Mouse (Mus musculus) limb, embryonic 14.5 days (tissue): ENCODE measurements at regions not wholly inside any gene's neighbourhood (a gene's known extent, or its start where the extent isn't known, plus 50 kb on each side); places are given as distances from the start of the nearest gene placed in this dataset.

Experiments used
- ATAC-seq: fragments of 200-750 bp; cut with Nextera tagmentation; 2 replicates; pipeline ENCODE4 v1.8.0; 2017; ENCODE audit warnings: low read depth, moderate number of reproducible peaks, moderate TSS enrichment; ENCODE audit not compliant: low FRiP score
- DNase-seq: peaks from one replicate; pipeline ENCODE4 v3.0.0-alpha.2; 2015; ENCODE audit warnings: low spot score
- H3K27ac ChIP-seq: fragments of 300-500 bp; sonication (generic); replicated peaks from 2 replicates; pipeline ENCODE4 v1.5.1; 2014; ENCODE audit warnings: low read depth, mild to moderate bottlenecking, low read length, moderate library complexity, mixed read lengths
- H3K27me3 ChIP-seq: fragments of 300-500 bp; sonication (generic); 2 replicates; pipeline ENCODE4 v1.6.1; 2014; ENCODE audit warnings: low read length, mixed read lengths; ENCODE audit not compliant: control insufficient read depth, insufficient read depth
- H3K36me3 ChIP-seq: fragments of 300-500 bp; sonication (generic); 2 replicates; pipeline ENCODE4 v1.6.1; 2014; ENCODE audit warnings: mild to moderate bottlenecking, low read length, moderate library complexity, mixed read lengths; ENCODE audit not compliant: control insufficient read depth, insufficient read depth
- H3K4me1 ChIP-seq: fragments of 300-500 bp; sonication (generic); 2 replicates; pipeline ENCODE4 v1.6.1; 2014; ENCODE audit warnings: antibody characterized with exemption, low read length, mixed read lengths; ENCODE audit not compliant: control insufficient read depth, insufficient read depth
- H3K4me2 ChIP-seq: fragments of 300-500 bp; sonication (generic); replicated peaks from 2 replicates; pipeline ENCODE4 v1.6.1; 2014; ENCODE audit warnings: low read depth, mild to moderate bottlenecking, low read length, moderate library complexity; ENCODE audit not compliant: severe bottlenecking
- H3K4me3 ChIP-seq: fragments of 300-500 bp; sonication (generic); replicated peaks from 2 replicates; pipeline ENCODE4 v1.5.1; 2014; ENCODE audit warnings: low read length
- H3K9ac ChIP-seq: fragments of 300-500 bp; sonication (generic); 2 replicates; pipeline ENCODE4 v1.6.1; 2014; ENCODE audit warnings: mild to moderate bottlenecking, low read depth, low read length, moderate library complexity; ENCODE audit not compliant: severe bottlenecking
- H3K9me3 ChIP-seq: fragments of 300-500 bp; sonication (generic); 2 replicates; pipeline ENCODE4 v1.6.1; 2016; ENCODE audit warnings: low read length; ENCODE audit not compliant: control insufficient read depth
- POLR2A ChIP-seq: fragments of 200-500 bp; IDR thresholded peaks from 2 replicates; pipeline ENCODE4 v1.8.0; 2012; ENCODE audit warnings: inconsistent platforms, mild to moderate bottlenecking, moderate library complexity, borderline replicate concordance; ENCODE audit not compliant: insufficient read depth, insufficient read length; ENCODE audit errors: extremely low read depth
- WGBS: fragments of 180-500 bp; shearing (Covaris S2); extraction: QIAGEN DNeasy Blood & Tissue Kit; methylation state at CpG from one replicate; pipeline ENCODE4 v1.1.7; 2014; 5-methylcytosine and 5-hydroxymethylcytosine counted together

GRCm38 (mm10) chr14:24999008-24999572, 459.9 kb upstream of the Zmiz1 start:
- no peak for DNase-seq
- Histone ChIP-seq H3K4me2 (no peak overlapping the region), H3K9ac (no peak overlapping the region), H3K36me3 (no peaks in the 10 kb centered on the region), H3K9me3 (no peaks in the 10 kb centered on the region), H3K27me3 (no peaks in the 10 kb centered on the region), H3K27ac (0 out of 2 replicates have a peak overlapping the region, but pooled peaks have one; percentile 3), H3K4me3 (no peak overlapping the region), H3K4me1 (peaks cover 36% of the 10 kb centered on the region)
- no peak for ATAC-seq
- TF ChIP-seq POLR2A = no peak
- 44% methylated on average over 3 of the region's 3 CpGs for WGBS

DNA sequence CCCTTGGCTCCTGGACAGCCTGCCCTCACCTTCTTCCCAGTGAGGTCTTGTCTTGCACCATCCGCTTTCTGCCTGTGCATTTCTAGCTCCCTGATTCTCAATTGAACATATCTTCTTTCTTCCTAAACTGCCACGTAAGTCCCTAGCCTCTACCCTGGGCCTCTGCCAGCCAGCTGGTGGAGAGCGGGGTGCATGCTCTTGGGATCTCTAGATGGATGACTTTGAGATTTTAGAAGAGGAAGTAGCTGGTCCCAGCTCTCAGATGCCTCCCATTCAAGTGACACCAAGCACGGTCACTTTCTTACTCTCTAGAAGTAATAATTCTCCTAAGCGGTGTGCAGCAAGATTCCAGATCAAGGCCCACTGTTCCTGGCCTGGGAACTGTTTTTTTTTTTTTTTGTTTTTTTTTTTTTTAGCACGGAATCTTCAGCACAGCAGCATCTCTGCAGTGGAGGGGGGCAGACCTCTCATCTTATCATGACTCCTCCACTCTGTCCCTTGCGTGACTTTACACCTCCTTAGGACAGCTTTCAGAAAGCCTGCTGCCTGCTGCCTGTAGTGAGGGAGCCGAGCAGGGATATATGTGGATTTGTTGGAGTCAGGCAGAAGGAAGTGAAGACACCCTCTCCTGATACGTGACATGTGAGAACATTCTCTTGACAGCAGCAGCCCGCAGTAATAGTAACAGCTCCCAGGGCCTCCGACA, 453.6 kb upstream of the Zmiz1 start:
- Histone ChIP-seq H3K4me2 (no peak overlapping the region), H3K4me1 (peaks cover 7% of the 10 kb centered on the region), H3K9ac (no peak overlapping the region), H3K27me3 (no peaks in the 10 kb centered on the region), H3K27ac (no peak overlapping the region), H3K4me3 (no peak overlapping the region), H3K36me3 (no peaks in the 10 kb centered on the region), H3K9me3 (no peaks in the 10 kb centered on the region)
- 71% methylated on average over 11 of the region's 11 CpGs for WGBS
- ATAC-seq (no peak), DNase-seq (no peak)
- no peak for TF ChIP-seq POLR2A

- 71% methylated on average over 3 of the region's 3 CpGs for WGBS
- no peak overlapping the region for H3K4me2 ChIP-seq
- H3K9ac ChIP-seq = no peak overlapping the region
- no peak overlapping the region for H3K4me3 ChIP-seq
- H3K27ac ChIP-seq = no peak overlapping the region
- ATAC-seq (no peak), DNase-seq (no peak)
- H3K9me3 ChIP-seq = no peaks in the 10 kb centered on the region
- peaks cover 24% of the 10 kb centered on the region for H3K4me1 ChIP-seq
- TF ChIP-seq POLR2A = no peak
- no peaks in the 10 kb centered on the region for H3K36me3 ChIP-seq
- H3K27me3 ChIP-seq = no peaks in the 10 kb centered on the region
Observed at GRCm38 (mm10) chr14:25011926-25012325, 447.1 kb upstream of the Zmiz1 start.

DNA sequence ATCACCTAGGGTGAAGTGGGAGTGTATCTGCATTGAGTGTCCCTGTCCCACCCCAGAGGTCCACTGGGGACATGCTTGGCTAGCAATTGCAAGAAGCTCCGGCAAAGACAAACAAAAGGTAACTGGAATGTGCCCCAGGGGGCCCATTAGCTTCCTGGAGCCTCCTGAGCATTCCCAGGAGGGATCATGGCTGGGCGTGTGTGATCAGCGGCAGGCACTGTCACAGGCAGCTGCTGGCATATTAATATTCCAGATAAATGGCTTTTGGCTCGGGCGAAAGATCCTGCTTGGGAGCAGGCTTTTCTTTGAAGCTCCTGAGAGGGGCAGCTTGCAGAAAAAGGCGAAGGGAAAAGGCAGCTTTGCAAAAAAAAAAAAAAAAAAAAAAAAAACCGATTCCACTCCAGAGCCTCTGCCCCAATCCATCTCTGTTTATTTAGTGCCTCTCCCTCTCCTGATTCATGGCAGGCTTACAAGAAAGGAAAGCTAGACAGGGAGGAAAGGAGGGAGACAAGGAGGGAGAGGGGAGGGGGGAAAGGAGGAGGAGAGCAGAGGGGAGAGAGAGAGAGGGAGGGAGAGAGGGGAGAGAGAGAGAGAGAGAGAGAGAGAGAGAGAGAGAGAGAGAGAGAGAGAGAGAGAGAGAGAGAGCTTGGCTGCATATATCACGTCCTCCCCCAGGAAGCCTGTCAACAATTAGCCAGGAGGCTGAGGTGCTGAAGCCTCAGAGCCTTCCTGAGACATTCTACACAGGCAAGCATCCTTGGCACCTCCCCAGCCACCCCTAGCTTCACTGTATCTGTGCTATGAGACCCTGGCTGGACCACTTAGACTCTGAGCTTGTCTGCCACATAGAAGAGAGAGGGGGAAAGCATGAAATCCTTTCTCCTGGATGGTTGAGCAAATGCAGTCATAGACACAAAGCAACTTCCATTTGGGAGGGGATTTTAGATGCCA, 443.4 kb upstream of the Zmiz1 start:
- peak; percentile 82 for DNase-seq
- Histone ChIP-seq H3K36me3 (no peaks in the 10 kb centered on the region), H3K9ac (no peak overlapping the region), H3K27ac (peak overlapping the region; percentile 39), H3K4me1 (peaks cover 40% of the 10 kb centered on the region), H3K4me2 (0 out of 2 replicates have a peak overlapping the region, but pooled peaks have one; percentile 3), H3K9me3 (no peaks in the 10 kb centered on the region), H3K27me3 (no peaks in the 10 kb centered on the region), H3K4me3 (no peak overlapping the region)
- no peak for TF ChIP-seq POLR2A
- peak; percentile 38; the same call in 1 of the 2 replicates for ATAC-seq
- WGBS = 2% methylated on average over 8 of the region's 8 CpGs

GRCm38 (mm10) chr14:25017860-25018259, 441.1 kb upstream of the Zmiz1 start:
- no peak for ATAC-seq
- Histone ChIP-seq H3K9ac (no peak overlapping the region), H3K4me2 (no peak overlapping the region), H3K4me1 (peaks cover 52% of the 10 kb centered on the region), H3K27me3 (no peaks in the 10 kb centered on the region), H3K4me3 (no peak overlapping the region), H3K27ac (no peak overlapping the region), H3K36me3 (no peaks in the 10 kb centered on the region), H3K9me3 (no peaks in the 10 kb centered on the region)
- DNase-seq = no peak
- TF ChIP-seq POLR2A = no peak
- 86% methylated on average over 5 of the region's 5 CpGs for WGBS
